12 mouse cellular contexts compared by ENCODE assay signal in genomic region chr3:135491102-135491501, GRCm38 (mm10).
"Had no signal": no experiment of that assay in that cellular context is flagged by ENCODE, and none has a peak within 500 bp of the region (broad histone marks: within the 10 kb centered on the region; RNA-seq: fewer than 3 reads in every experiment).

No protein-coding gene starts in this region.

- H3K4me1 ChIP-seq: limb, embryonic 15.5 days had no signal

- H3K9me3 ChIP-seq: limb, embryonic 15.5 days; neural tube, embryonic 13.5 days had no signal

- H3K27ac ChIP-seq: hindbrain, embryonic 14.5 days; limb, embryonic 15.5 days; liver, embryonic 14.5 days; neural tube, embryonic 13.5 days had no signal

- H3K4me2 ChIP-seq: hindbrain, embryonic 14.5 days; limb, embryonic 15.5 days; neural tube, embryonic 13.5 days had no signal

- H3K9ac ChIP-seq: hindbrain, embryonic 14.5 days; limb, embryonic 15.5 days; liver, embryonic 14.5 days; neural tube, embryonic 13.5 days had no signal

- ATAC-seq: lung, postnatal 0 days had no signal

- H3K4me3 ChIP-seq: limb, embryonic 15.5 days; neural tube, embryonic 13.5 days had no signal

- H3K27me3 ChIP-seq: limb, embryonic 15.5 days; neural tube, embryonic 13.5 days had no signal

- DNase-seq: kidney, adult 9 months; left cerebral cortex, postnatal 4 days; lung, adult 18-20 months; lung, postnatal 36 days; midbrain, embryonic 14.5 days; right cerebral cortex, postnatal 25 days; thymus, postnatal 4 days had no signal

- H3K36me3 ChIP-seq: limb, embryonic 15.5 days; neural tube, embryonic 13.5 days had no signal
